Mouse (Mus musculus): ENCODE data around the gene Nol4l. TPM values are rescaled to one million over a fixed set of nuclear protein-coding genes. Genes with fewer than 3 reads are reported as not detected.
A peak's percentile ranks its signal among the peaks of the same experiment; 100 is the strongest.

The Nol4l gene
- total RNA-seq, 2 experiments from 2014 or later: 12.0 to 13.5 TPM

GRCm38 (mm10) chr2:153411557-153411956 lies 118.2 kb downstream of the Nol4l start:
- no peak for DNase-seq

- DNase-seq: peak; percentile 26
Observed at GRCm38 (mm10) chr2:153408971-153409370, 120.8 kb downstream of the Nol4l start.

- no peak for DNase-seq
Observed at GRCm38 (mm10) chr2:153406882-153407281, 122.9 kb downstream of the Nol4l start.

GRCm38 (mm10) chr2:153404882-153405281 lies 124.9 kb downstream of the Nol4l start:
- DNase-seq: no peak

GRCm38 (mm10) chr2:153404062-153404461 lies 125.7 kb downstream of the Nol4l start:
- DNase-seq: no peak

GRCm38 (mm10) chr2:153399166-153399565 lies 130.6 kb downstream of the Nol4l start:
- DNase-seq: no peak

- DNase-seq: no peak
Observed at GRCm38 (mm10) chr2:153397790-153398515, 131.8 kb downstream of the Nol4l start.

- peak; percentile 60 for DNase-seq
Observed at GRCm38 (mm10) chr2:153393045-153393444, 136.7 kb downstream of the Nol4l start.

GRCm38 (mm10) chr2:153389831-153390230 lies 139.9 kb downstream of the Nol4l start:
- DNase-seq: no peak

- DNase-seq: no peak
Observed at GRCm38 (mm10) chr2:153380479-153380878, 149.3 kb downstream of the Nol4l start.

- DNase-seq: no peak
Observed at GRCm38 (mm10) chr2:153375380-153375779, 154.4 kb downstream of the Nol4l start.

- no peak for DNase-seq
Observed at GRCm38 (mm10) chr2:153370871-153371270, 158.9 kb downstream of the Nol4l start.

- peak; percentile 35 for DNase-seq
Observed at GRCm38 (mm10) chr2:153364531-153364930, 165.2 kb downstream of the Nol4l start.

GRCm38 (mm10) chr2:153361101-153361710 lies 168.6 kb downstream of the Nol4l start:
- DNase-seq: no peak

Other genes starting within 250 kb of the Nol4l start
- gene Kif3b, start 238.6 kb downstream of the Nol4l start, total RNA-seq (2021): 10 to 100 TPM; 12.9 to 13.4 TPM
- gene Asxl1, start 184.1 kb downstream of the Nol4l start, total RNA-seq (2021): 10 to 100 TPM; 37.0 to 38.2 TPM
- gene 4930404H24Rik, start 37.2 kb downstream of the Nol4l start, total RNA-seq (2021): not detected
- gene Commd7, start 102.8 kb upstream of the Nol4l start, total RNA-seq (2021): 10 to 100 TPM; 21.7 to 25.9 TPM
- gene Dnmt3b, start 119.5 kb upstream of the Nol4l start, total RNA-seq (2021): 1 to 10 TPM; 3.0 to 3.5 TPM
- not detected for gene Dnmt3c, start 166.7 kb upstream of the Nol4l start, total RNA-seq (2021)
- 100 to 1,000 TPM; 158 to 174 TPM for gene Mapre1, start 211.3 kb upstream of the Nol4l start, total RNA-seq (2021)
- gene Efcab8, start 250.0 kb upstream of the Nol4l start, total RNA-seq (2021): under 1 TPM; 0.26 to 0.29 TPM